Mouse (Mus musculus) myocyte (in vitro differentiated cells): Measurements from ENCODE around the gene Ogn.

Experiments used
- E2F4 ChIP-seq: IDR thresholded peaks from one replicate; pipeline ENCODE4 v1.6.1; 2011; ENCODE audit warnings: mild to moderate bottlenecking, control low read depth, moderate library complexity; ENCODE audit not compliant: insufficient read depth
- MAX ChIP-seq: IDR thresholded peaks from one replicate; pipeline ENCODE4 v1.6.1; 2011; ENCODE audit warnings: low read depth, mild to moderate bottlenecking, control low read depth
- MYOG ChIP-seq, 3 experiments: IDR thresholded peaks; one replicate each; pipeline ENCODE4 v1.6.1; 2011; ENCODE audit warnings: control low read depth in 2 of 3, low read depth in 2 of 3, mild to moderate bottlenecking in 2 of 3; ENCODE audit not compliant: insufficient read length in 2 of 3, control insufficient read depth in 1 of 3, insufficient read depth in 1 of 3
- POLR2A ChIP-seq: IDR thresholded peaks from one replicate; pipeline ENCODE4 v1.6.1; 2011; ENCODE audit warnings: low read depth, mild to moderate bottlenecking, control low read depth, moderate library complexity; ENCODE audit not compliant: insufficient read length
- POLR2AphosphoS2 ChIP-seq: IDR thresholded peaks from one replicate; pipeline ENCODE4 v1.6.1; 2011; ENCODE audit warnings: low read depth, control low read depth; ENCODE audit not compliant: insufficient read length
- TCF3 ChIP-seq: IDR thresholded peaks from one replicate; pipeline ENCODE4 v1.6.1; 2011; ENCODE audit warnings: low read depth, control low read depth; ENCODE audit not compliant: insufficient read length

DNA sequence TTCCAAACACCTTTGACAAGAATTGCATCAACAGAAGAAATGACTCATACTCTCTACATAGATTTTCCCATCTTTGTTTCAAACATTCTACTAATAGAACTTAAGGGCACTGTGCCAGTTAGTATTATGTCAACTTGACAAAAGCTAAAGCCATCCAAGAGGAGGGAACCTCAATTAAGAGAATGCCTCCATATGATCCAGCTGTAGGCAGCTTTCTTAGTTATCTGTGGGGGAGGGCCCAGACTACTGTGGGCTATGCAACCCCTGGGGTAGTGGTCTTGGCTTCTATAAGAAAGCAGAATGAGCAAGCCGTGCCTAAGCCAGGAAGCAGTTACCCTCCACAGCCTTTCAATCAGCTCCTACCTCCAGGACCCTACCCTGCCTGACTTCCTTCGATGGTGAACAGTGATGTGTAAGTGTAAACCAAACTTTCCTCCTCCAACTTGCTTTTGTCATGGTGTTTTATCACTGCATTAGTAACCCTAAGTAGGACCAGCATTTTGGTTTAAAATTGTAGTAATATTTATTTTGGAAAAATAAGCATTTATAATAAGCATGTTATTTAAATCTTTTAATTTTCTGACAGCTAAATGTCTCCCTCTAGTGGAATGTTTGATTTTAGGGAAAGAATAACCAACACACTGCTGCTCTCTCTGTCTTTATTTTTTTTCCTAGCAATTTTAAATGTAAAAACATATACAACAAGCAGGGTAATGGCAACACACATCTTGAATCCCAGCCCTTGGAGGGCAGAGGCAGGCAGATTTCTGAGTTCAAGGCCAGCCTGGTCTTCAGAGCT lies 37.1 kb downstream of the Ogn start:
- TF ChIP-seq POLR2A (no peak), MYOG (IDR thresholded peaks at IDR 0.05; ENCODE audit: control insufficient read depth in 1 of 3, insufficient read depth in 1 of 3, insufficient read length in 2 of 3, low read depth in 2 of 3) (no peak), POLR2AphosphoS2 (no peak), E2F4 (no peak), MAX (no peak), TCF3 (no peak)
